Mouse (Mus musculus) bone marrow macrophage, adult 2 months (primary cell): ENCODE data around the gene Itga8.

ENCODE experiments used
- CTCF ChIP-seq: IDR thresholded peaks from 2 replicates; pipeline ENCODE4 v1.5.1; 2012; ENCODE audit warnings: low read depth, mild to moderate bottlenecking, low read length, moderate library complexity
- POLR2A ChIP-seq: IDR thresholded peaks from 2 replicates; pipeline ENCODE4 v1.6.1; 2012; ENCODE audit warnings: mild to moderate bottlenecking, low read depth, low read length, borderline replicate concordance

DNA sequence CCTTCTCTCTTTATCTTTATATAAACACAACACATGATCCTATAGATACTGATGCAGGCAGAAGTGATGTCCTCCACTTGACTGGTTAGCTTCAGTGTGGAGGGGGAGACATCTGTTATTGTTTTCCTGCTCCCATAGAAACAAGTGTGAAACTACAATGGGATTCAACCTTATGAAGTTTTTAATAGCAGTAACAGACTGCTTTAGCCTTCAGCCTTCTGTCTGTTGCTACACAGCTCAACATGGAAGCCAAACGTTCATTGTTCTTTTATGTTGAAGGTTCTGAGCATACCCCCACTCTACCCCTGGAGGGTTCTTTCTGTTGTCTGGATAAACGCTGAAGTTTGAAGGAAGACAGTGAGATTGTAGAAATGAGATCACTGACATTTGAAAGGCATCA is 30.2 kb upstream of the Itga8 start:
- TF ChIP-seq POLR2A (no peak), CTCF (no peak)
